Mouse (Mus musculus) CD4-positive, CD25-positive, alpha-beta regulatory T cell, adult 2 months (primary cell): ENCODE measurements at regions not wholly inside any gene's neighbourhood (a gene's known extent, or its start where the extent isn't known, plus 50 kb on each side); places are given as distances from the start of the nearest gene placed in this dataset.

Source experiments
- DNase-seq: peaks from one replicate; pipeline ENCODE4 v3.0.0-alpha.2; 2012; ENCODE audit warnings: low read depth, low spot score

DNA sequence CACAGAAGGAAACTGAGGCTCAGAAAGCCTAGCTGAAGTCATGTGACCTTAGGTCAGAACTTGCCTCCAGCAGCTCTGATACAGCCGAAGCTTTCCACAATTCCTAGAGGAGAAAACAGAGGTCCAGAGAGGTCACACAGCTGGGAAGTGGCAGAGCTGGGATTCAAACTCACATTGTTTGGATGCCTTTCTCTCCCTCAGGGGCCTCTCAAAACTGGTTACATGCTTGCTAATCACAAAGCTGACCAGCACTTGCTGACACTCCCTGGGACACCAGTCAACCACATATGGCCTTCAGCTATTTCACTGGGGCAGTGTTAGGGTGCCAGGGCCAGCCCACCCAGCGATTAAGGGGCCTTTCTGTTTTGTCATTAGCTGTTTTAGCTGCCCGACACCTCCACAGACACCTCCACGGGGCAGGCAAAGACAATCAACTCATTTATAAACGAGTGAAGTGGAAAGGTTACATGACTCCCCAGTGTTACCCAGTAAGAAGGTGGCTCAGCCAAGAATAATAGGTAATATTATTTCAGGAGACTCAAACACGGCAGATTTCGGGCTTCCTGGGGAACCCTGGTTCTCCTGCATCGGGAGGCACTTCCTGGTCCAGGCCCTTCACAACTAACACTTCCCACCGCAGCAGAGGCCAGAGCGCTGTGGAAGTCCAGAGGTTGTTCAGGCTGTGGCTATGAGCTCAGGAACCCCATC, 71.4 kb downstream of the 2410131K14Rik start:
- no peak for DNase-seq

DNA sequence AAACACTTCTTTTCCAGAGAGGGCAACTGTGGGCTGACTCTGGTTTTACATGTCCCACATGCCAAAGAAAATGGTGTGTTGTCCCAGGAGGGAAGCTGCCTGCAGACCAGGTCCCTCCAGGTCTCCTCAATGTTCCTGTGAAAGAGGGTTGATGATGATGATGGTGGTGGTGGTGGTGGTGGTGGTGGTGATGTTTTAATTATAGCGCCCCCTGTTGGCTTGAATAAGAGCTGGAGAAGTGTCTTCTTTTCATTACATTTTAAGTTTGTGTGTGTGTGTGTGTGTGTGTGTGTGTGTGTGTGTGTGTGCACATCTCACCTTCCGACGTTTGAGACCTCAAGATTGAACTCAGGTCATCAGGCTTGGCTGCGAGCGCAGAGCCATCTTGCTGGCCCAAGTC, 73.0 kb downstream of the 2410131K14Rik start:
- peak; percentile 35 for DNase-seq

- peak; percentile 12 for DNase-seq
Measured at GRCm38 (mm10) chr5:118318883-118319282, 73.9 kb downstream of the 2410131K14Rik start.

- no peak for DNase-seq
Measured at GRCm38 (mm10) chr5:118321719-118322455, 76.9 kb downstream of the 2410131K14Rik start.

DNA sequence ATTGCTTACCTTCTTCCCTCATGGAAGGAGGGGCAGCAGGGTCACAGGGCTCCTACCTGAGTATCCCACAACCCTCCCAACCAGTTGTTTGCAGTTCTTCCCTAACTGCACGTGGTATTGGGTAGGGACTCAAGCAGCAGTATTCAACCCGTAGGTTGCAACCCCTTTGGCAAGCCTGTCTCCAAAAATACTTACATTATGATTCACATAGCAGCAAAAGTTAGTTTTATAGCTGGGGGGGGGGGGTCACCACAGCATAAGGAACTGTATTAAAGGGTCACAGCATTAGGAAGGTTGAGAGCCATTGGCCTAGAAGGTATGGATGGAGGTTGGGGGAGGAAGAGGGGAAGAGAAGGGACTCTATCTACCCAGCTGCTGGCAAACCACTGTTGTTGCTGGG, 78.1 kb downstream of the 2410131K14Rik start:
- no peak for DNase-seq

DNA sequence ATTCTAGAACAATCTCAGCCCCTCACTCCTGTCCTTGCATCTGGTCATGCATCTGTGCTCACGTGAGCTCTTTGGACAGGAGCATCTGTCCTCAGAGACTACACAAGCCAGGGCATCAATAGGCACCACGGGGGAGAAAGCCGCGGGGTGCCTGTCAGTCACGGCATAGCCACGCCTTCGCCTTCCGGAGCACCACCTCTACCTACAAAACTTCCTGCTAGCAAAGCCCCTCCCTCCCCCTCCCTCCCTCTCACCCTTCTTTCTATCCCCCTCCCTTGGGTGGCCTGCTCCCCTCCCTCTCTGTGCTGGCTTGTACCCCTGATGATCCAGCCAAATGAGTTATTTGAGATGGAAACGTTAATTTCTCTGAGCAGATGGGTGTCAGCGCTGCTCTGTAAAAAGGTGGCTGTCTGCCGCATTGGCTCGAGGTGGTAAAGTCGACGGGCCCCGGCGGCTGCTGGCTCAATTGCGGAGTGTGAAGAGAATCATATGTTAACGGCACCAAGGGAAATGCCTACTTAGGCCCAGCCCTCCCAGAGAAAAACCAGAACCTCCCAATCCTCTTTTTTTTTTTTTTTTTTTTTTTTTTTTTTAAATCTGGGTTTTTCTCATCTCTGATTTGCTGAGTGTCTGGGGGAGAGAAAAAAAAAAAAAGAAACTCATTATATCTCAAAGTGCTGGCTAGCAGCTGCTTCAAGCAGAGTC, 82.0 kb downstream of the 2410131K14Rik start:
- DNase-seq, result peak; percentile 83

GRCm38 (mm10) chr5:118327961-118328712, 83.1 kb downstream of the 2410131K14Rik start:
- no peak for DNase-seq

GRCm38 (mm10) chr5:118329143-118329542, 84.1 kb downstream of the 2410131K14Rik start:
- DNase-seq, result peak; percentile 26

GRCm38 (mm10) chr5:118331286-118331607, 86.2 kb downstream of the 2410131K14Rik start:
- peak; percentile 10 for DNase-seq

- DNase-seq, result peak; percentile 68
Measured at GRCm38 (mm10) chr5:118331608-118332394, 86.8 kb downstream of the 2410131K14Rik start.

GRCm38 (mm10) chr5:118334054-118334453, 89.0 kb downstream of the 2410131K14Rik start:
- DNase-seq, result no peak

DNA sequence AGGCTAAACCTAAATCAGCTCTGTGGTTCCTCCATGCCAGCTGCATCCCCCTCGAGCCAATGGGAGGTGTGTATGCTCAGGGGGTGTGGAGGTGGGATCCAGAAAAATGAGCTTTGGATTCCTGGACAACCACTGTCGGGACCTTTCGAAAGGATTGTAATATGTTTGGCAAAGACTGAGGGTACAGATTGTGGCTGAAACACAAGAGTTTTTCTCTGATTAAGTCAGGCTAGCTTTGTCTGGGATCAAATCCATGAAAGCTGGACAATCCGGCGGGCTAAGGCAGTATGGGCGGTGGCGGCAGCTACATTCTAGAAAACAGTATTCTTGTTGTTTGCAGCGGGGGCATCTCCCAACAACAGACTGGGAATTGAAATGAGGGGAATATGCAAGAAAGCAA, 93.2 kb downstream of the 2410131K14Rik start:
- no peak for DNase-seq

GRCm38 (mm10) chr5:118339676-118340661, 94.9 kb downstream of the 2410131K14Rik start:
- no peak for DNase-seq

GRCm38 (mm10) chr5:118343444-118344320, 98.7 kb downstream of the 2410131K14Rik start:
- no peak for DNase-seq

DNA sequence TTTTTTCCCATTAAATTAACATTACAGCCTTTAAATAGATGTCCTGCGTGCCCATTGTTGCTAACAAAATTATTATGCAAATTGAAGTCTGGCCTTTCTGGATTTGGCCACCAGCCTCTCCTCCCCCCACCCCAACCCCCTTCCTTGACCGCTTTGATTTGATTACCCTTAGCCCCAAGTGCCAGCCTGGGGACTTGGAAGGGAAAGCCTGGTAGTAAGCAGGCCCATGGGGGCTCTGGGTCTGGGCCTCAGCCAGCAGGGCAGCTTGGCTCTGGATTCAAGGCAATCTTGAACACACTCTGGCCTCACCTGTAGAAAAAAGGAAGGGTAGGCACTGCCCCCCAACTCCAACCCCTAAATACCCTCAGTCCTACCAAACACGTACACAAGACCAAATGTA, 100.2 kb downstream of the 2410131K14Rik start:
- DNase-seq, result no peak

DNA sequence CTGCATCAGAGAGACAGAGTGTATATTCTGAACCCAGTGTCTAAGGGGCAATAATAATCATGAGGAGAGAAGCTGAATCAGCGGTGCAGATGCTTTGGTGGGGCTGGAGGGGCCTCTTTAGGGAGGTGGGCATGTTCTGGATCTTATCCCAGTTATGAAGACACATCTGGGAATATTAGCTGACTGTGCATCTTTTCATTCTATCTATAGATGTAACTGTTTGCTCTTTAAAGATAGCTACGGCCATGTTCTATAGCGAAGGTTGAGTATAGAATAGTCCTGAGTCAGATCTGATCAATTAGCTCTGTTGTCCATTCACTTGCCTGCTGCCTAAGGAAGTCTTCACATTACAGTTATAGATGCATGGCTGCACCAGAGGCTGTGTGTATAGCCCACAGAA, 104.0 kb downstream of the 2410131K14Rik start:
- DNase-seq, result no peak

- DNase-seq, result no peak
Measured at GRCm38 (mm10) chr5:118351301-118351700, 106.3 kb downstream of the 2410131K14Rik start.

GRCm38 (mm10) chr5:118352142-118352541, 107.1 kb downstream of the 2410131K14Rik start:
- no peak for DNase-seq

- DNase-seq, result no peak
Measured at GRCm38 (mm10) chr5:118353061-118353460, 108.0 kb downstream of the 2410131K14Rik start.
